ENCODE assay signal across 10 mouse cellular contexts in the genomic region with DNA sequence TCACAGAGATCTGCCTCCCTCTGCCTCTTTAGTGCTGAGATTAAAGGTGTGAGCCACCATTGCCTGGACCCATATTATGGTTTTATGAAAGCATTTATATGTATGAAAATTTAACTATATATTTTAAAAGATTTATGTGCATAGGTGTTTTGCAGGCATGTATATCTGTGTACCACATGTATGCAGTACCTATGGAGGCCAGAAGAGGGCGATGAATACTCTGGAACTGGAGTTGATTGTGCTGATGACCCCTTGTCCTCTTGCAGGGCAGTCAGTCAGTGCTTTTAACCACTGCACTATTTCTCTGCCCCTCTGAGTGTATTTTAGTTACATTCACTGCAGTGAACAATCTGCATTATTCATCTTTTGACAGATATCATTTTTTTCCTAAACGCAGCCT. TPM values are rescaled to one million over a fixed set of nuclear protein-coding genes. Genes with fewer than 3 reads are reported as not detected.
DNase-seq lines count a peak whose midpoint lies in the region; ATAC-seq lines count a peak whose summit lies in the region.
"Had no signal": no experiment of that assay in that cellular context is flagged by ENCODE, and none has a peak within 500 bp of the region (broad histone marks: within the 10 kb centered on the region; RNA-seq: fewer than 3 reads in every experiment).

No protein-coding gene starts in this region.

- no peaks in the 10 kb centered on the region for H3K9me3 ChIP-seq in midbrain, embryonic 10.5 days (replicated peaks)
- no peaks in the 10 kb centered on the region for H3K9me3 ChIP-seq in midbrain, embryonic 15.5 days
- no peaks in the 10 kb centered on the region for H3K9me3 ChIP-seq in liver, embryonic 16.5 days (replicated peaks; ENCODE audit: control insufficient read depth, low read length)
- H3K9me3 ChIP-seq: heart, embryonic 13.5 days; neural tube, embryonic 13.5 days had no signal

- H3K4me3 ChIP-seq in midbrain, embryonic 10.5 days = no peak overlapping the region
- no peak overlapping the region for H3K4me3 ChIP-seq in midbrain, embryonic 15.5 days
- no peak overlapping the region for H3K4me3 ChIP-seq in liver, embryonic 16.5 days (ENCODE audit: low read depth, low read length)
- H3K4me3 ChIP-seq: heart, embryonic 13.5 days; neural tube, embryonic 13.5 days had no signal

- WGBS in midbrain, embryonic 10.5 days = 48% methylated on average over 2 of the region's 2 CpGs
- WGBS in midbrain, embryonic 15.5 days = 49% methylated on average over 2 of the region's 2 CpGs
- WGBS in liver, embryonic 16.5 days (ENCODE audit: insufficient replicate concordance) = 47% methylated on average over 2 of the region's 2 CpGs

- H3K9ac ChIP-seq in midbrain, embryonic 15.5 days = no peak overlapping the region
- H3K9ac ChIP-seq in liver, embryonic 16.5 days (ENCODE audit: low read depth, low read length) = no peak overlapping the region
- H3K9ac ChIP-seq: heart, embryonic 13.5 days; neural tube, embryonic 13.5 days had no signal

- peaks cover 12% of the 10 kb centered on the region; the same call in 1 of the 2 replicates for H3K27me3 ChIP-seq in midbrain, embryonic 10.5 days (ENCODE audit: low read depth, poor library complexity, severe bottlenecking)
- H3K27me3 ChIP-seq in midbrain, embryonic 15.5 days (replicated peaks) = no peaks in the 10 kb centered on the region
- no peaks in the 10 kb centered on the region for H3K27me3 ChIP-seq in liver, embryonic 16.5 days (ENCODE audit: control insufficient read depth, insufficient read depth, low read depth, low read length)
- H3K27me3 ChIP-seq: heart, embryonic 13.5 days; neural tube, embryonic 13.5 days had no signal

- H3K4me1 ChIP-seq in midbrain, embryonic 10.5 days = peaks cover 10% of the 10 kb centered on the region
- no peaks in the 10 kb centered on the region for H3K4me1 ChIP-seq in midbrain, embryonic 15.5 days
- H3K4me1 ChIP-seq in liver, embryonic 16.5 days (ENCODE audit: control insufficient read depth, low read depth, low read length) = peaks cover 2% of the 10 kb centered on the region; the same call in 1 of the 2 replicates
- H3K4me1 ChIP-seq: neural tube, embryonic 13.5 days had no signal

- ATAC-seq in CD4-positive, CD25-positive, alpha-beta regulatory T cell, adult 4 months = no peak
- no peak for ATAC-seq in midbrain, embryonic 15.5 days (replicated peaks)
- ATAC-seq in liver, embryonic 16.5 days (ENCODE audit: low read depth) = peak; percentile 64

- no peaks in the 10 kb centered on the region for H3K36me3 ChIP-seq in midbrain, embryonic 10.5 days
- H3K36me3 ChIP-seq in midbrain, embryonic 15.5 days (replicated peaks) = no peaks in the 10 kb centered on the region
- no peaks in the 10 kb centered on the region for H3K36me3 ChIP-seq in liver, embryonic 16.5 days (ENCODE audit: control insufficient read depth, insufficient read depth)
- H3K36me3 ChIP-seq: heart, embryonic 13.5 days; neural tube, embryonic 13.5 days had no signal

- H3K4me2 ChIP-seq in midbrain, embryonic 15.5 days = no peak overlapping the region
- H3K4me2 ChIP-seq in liver, embryonic 16.5 days (ENCODE audit: low read depth, low read length) = no peak overlapping the region
- H3K4me2 ChIP-seq: heart, embryonic 13.5 days; neural tube, embryonic 13.5 days had no signal

- peak; percentile 81 for DNase-seq in CD4-positive, CD25-positive, alpha-beta regulatory T cell, adult 2 months (ENCODE audit: low read depth, low spot score)
- peak; percentile 61 for DNase-seq in midbrain, embryonic 10.5 days (ENCODE audit: low spot score)
- DNase-seq in c-Kit-positive CD71-positive TER-119-negative erythroid progenitor cells, embryonic 14.5 days (ENCODE audit: low read depth) = peak; percentile 70
- peak; percentile 76 for DNase-seq in heart, postnatal 4 days
- DNase-seq in spleen, postnatal 36 days (ENCODE audit: low spot score in 2 of 2) = peak; percentile 43 to 69

- H3K27ac ChIP-seq in midbrain, embryonic 10.5 days (replicated peaks) = no peak overlapping the region
- H3K27ac ChIP-seq in midbrain, embryonic 15.5 days = no peak overlapping the region
- H3K27ac ChIP-seq in liver, embryonic 16.5 days (ENCODE audit: low read length) = no peak overlapping the region
- H3K27ac ChIP-seq: heart, embryonic 13.5 days; neural tube, embryonic 13.5 days had no signal

RNA-seq across cellular contexts. Expression of a gene that starts 8.0 kb away (rescaled TPM):
- polyA plus RNA-seq in CD4-positive, CD25-positive, alpha-beta regulatory T cell, adult 4 months (2017; shearing (Covaris generic)) = 10 to 100 TPM; 33.6 to 42.7 TPM
- 39.7 and 45.1 TPM in 2 replicates for polyA plus RNA-seq in midbrain, embryonic 10.5 days (2016; fragmentation: Nextera tagmentation; extraction: Ambion mirVana)
- polyA plus RNA-seq in midbrain, embryonic 15.5 days (2015; fragmentation: Nextera tagmentation; extraction: Ambion mirVana) = 35.8 and 39.3 TPM in 2 replicates
- total RNA-seq in heart, postnatal 4 days (2021) = 10 to 100 TPM; 38.0 to 38.3 TPM
- 14.4 and 16.0 TPM in 2 replicates for polyA plus RNA-seq in liver, embryonic 16.5 days (2015; fragmentation: Nextera tagmentation; extraction: Ambion mirVana)

RNA-seq across cellular contexts. Expression of a gene that starts 9.8 kb away (rescaled TPM):
- polyA plus RNA-seq in CD4-positive, CD25-positive, alpha-beta regulatory T cell, adult 4 months (2017; shearing (Covaris generic)) = 10 to 100 TPM in 1 of 2 experiments, not detected in 1; 14.2 TPM
- 5.0 and 6.8 TPM in 2 replicates for polyA plus RNA-seq in midbrain, embryonic 10.5 days (2016; fragmentation: Nextera tagmentation; extraction: Ambion mirVana)
- polyA plus RNA-seq in midbrain, embryonic 15.5 days (2015; fragmentation: Nextera tagmentation; extraction: Ambion mirVana) = 2.3 TPM in 1 of 2 replicates, not detected in the other
- total RNA-seq in heart, postnatal 4 days (2021) = 10 to 100 TPM; 20.3 to 24.3 TPM
- not detected in 2 replicates for polyA plus RNA-seq in liver, embryonic 16.5 days (2015; fragmentation: Nextera tagmentation; extraction: Ambion mirVana)
- polyA plus RNA-seq: heart, embryonic 13.5 days had no signal

RNA-seq across cellular contexts. Expression of a gene that starts 29.2 kb away (rescaled TPM):
- 10 to 100 TPM; 80.4 to 96.5 TPM for polyA plus RNA-seq in CD4-positive, CD25-positive, alpha-beta regulatory T cell, adult 4 months (2017; shearing (Covaris generic))
- polyA plus RNA-seq in midbrain, embryonic 10.5 days (2016; fragmentation: Nextera tagmentation; extraction: Ambion mirVana) = 114 and 118 TPM in 2 replicates
- 120 and 121 TPM in 2 replicates for polyA plus RNA-seq in midbrain, embryonic 15.5 days (2015; fragmentation: Nextera tagmentation; extraction: Ambion mirVana)
- 100 to 1,000 TPM; 119 to 131 TPM for total RNA-seq in heart, postnatal 4 days (2021)
- 138 and 139 TPM in 2 replicates for polyA plus RNA-seq in liver, embryonic 16.5 days (2015; fragmentation: Nextera tagmentation; extraction: Ambion mirVana)

RNA-seq across cellular contexts. Expression of a gene that starts 38.3 kb away (rescaled TPM):
- polyA plus RNA-seq in CD4-positive, CD25-positive, alpha-beta regulatory T cell, adult 4 months (2017; shearing (Covaris generic)) = 10 to 100 TPM; 18.3 to 21.5 TPM
- polyA plus RNA-seq in midbrain, embryonic 10.5 days (2016; fragmentation: Nextera tagmentation; extraction: Ambion mirVana) = 61.7 and 69.7 TPM in 2 replicates
- 69.2 and 75.5 TPM in 2 replicates for polyA plus RNA-seq in midbrain, embryonic 15.5 days (2015; fragmentation: Nextera tagmentation; extraction: Ambion mirVana)
- 10 to 100 TPM; 26.1 to 27.2 TPM for total RNA-seq in heart, postnatal 4 days (2021)
- 21.2 and 24.9 TPM in 2 replicates for polyA plus RNA-seq in liver, embryonic 16.5 days (2015; fragmentation: Nextera tagmentation; extraction: Ambion mirVana)

RNA-seq across cellular contexts. Expression of a gene that starts 52.3 kb away (rescaled TPM):
- under 1 TPM in 1 of 2 experiments, not detected in 1; 0.13 TPM for polyA plus RNA-seq in CD4-positive, CD25-positive, alpha-beta regulatory T cell, adult 4 months (2017; shearing (Covaris generic))
- polyA plus RNA-seq in midbrain, embryonic 10.5 days (2016; fragmentation: Nextera tagmentation; extraction: Ambion mirVana) = 5.9 and 7.8 TPM in 2 replicates
- polyA plus RNA-seq in midbrain, embryonic 15.5 days (2015; fragmentation: Nextera tagmentation; extraction: Ambion mirVana) = 15.5 and 16.3 TPM in 2 replicates
- total RNA-seq in heart, postnatal 4 days (2021) = 1 to 10 TPM; 2.5 TPM
- polyA plus RNA-seq in liver, embryonic 16.5 days (2015; fragmentation: Nextera tagmentation; extraction: Ambion mirVana) = 0.36 and 0.55 TPM in 2 replicates
